Mouse (Mus musculus): Measurements from ENCODE around the gene Hrct1. TPM values are rescaled to one million over a fixed set of nuclear protein-coding genes. Genes with fewer than 3 reads are reported as not detected.

Gene Hrct1
- polyA plus RNA-seq (2016; fragmentation: Nextera tagmentation; extraction: Ambion mirVana), result 0.53 and 0.92 TPM in 2 replicates

DNA sequence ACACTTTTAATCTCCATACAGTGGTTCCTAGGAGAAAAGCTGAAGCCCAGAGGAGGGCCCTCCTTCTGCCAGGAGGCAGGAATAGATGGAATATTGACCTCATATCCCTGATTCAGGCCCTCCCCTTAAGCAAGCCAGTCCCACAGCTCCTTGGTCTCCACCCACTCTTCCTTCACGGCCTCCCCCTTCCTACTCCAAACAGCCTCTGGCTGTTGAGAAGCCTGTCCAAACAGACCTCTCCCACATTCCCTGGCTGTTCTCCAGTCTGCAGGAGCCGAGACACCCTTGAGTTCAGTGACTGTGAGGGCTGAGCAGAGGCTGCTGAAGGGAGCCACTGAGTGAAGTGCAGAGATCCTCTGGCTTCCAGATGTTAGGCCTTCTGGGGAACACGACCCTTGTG, at the start of gene Hrct1:
Hrct1 (plus strand) TSS at position 194 of the 400 bp plus-strand sequence.
- 33% methylated on average over 3 of the region's 3 CpGs for WGBS
- Histone ChIP-seq H3K9me3 (no peaks in the 10 kb centered on the region), H3K27ac (peak within 1 kb of the TSS; percentile 85), H3K36me3 (no peaks in the 10 kb centered on the region), H3K4me3 (no peak within 1 kb of the TSS), H3K27me3 (ENCODE audit: insufficient read depth, poor library complexity, severe bottlenecking) (no peaks in the 10 kb centered on the region), H3K4me1 (peaks cover 57% of the 10 kb centered on the region)
- DNase-seq (ENCODE audit: low spot score), result no peak

DNA sequence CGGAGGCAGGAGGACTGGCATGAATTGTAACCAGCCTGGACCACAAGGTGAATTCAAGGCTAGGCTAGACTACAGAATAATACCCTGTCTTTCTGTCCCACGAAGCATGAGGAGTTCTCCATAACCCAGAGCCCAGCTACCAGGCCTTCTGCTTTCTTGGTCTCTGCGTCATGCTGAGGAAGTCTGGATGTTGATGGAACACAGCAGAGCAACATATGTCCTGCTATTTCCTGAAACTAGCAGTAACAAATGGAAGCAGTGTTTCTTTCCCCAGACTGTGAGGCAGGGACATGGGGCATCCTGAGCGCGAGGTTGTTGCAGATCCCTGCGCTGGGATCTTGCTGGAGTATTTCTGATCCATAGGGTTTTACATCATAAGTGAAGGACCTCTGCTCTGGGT, 48.4 kb upstream of the Hrct1 start:
- WGBS, result 86% methylated on average over 6 of the region's 6 CpGs
- no peak for DNase-seq (ENCODE audit: low spot score)
- no peak overlapping the region for H3K27ac ChIP-seq
- no peaks in the 10 kb centered on the region for H3K27me3 ChIP-seq (ENCODE audit: insufficient read depth, poor library complexity, severe bottlenecking)
- peaks cover 14% of the 10 kb centered on the region for H3K4me1 ChIP-seq
- peaks cover 30% of the 10 kb centered on the region for H3K36me3 ChIP-seq
- H3K9me3 ChIP-seq, result no peaks in the 10 kb centered on the region
- no peak overlapping the region for H3K4me3 ChIP-seq

DNA sequence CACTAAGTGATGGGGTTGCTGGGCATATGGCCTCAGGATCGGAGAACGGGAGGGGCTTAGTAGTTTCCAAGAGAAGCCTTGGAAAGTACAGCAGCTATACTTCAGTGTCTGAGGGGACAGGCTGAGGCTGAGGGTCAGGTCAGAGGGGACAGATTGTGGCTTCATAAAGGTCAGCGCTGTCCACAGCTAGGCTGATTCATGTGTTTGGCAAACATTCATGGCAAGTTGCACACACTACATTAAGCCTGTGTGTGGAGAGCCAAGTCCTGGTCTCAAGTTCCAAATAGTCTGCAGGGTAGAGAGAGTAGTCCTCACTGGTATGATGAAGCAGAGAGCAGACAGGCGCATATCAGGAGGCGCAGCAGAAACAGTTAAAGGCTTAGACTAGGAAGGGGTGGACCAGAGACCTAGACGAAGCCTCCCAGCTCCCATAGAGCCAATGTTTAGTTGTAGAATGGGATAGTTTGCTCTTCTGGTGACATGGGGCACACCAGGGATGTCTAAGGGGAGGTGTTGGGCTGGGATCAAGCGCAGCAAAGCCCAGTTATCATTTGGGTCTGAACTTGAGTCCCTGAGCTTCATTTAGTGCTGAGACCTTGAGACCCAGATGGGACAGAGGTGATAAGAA, 47.5 kb upstream of the Hrct1 start:
- WGBS, result 84% methylated on average over 7 of the region's 7 CpGs
- peaks cover 27% of the 10 kb centered on the region for H3K36me3 ChIP-seq
- peaks cover 8% of the 10 kb centered on the region for H3K4me1 ChIP-seq
- H3K9me3 ChIP-seq, result no peaks in the 10 kb centered on the region
- no peaks in the 10 kb centered on the region for H3K27me3 ChIP-seq (ENCODE audit: insufficient read depth, poor library complexity, severe bottlenecking)
- DNase-seq (ENCODE audit: low spot score), result no peak
- no peak overlapping the region for H3K27ac ChIP-seq
- H3K4me3 ChIP-seq, result no peak overlapping the region

DNA sequence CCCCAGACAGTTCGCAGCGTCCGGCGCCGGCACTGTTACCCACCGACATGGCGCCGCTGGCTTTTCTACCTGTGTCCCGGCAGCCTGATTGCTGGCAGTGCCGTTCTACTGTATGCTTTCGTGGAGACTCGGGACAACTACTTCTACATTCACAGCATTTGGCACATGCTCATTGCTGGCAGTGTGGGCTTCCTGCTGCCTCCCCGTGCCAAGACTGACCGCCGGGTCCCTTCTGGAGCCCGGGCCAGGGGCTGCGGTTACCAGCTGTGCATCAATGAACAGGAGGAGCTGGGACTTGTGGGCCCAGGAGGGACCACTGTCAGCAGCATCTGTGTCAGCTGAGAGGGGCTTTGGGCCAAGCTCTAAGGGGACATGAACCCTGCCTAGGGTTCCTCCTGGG, 37.0 kb upstream of the Hrct1 start:
- 93% methylated on average over 17 of the region's 17 CpGs for WGBS
- H3K4me3 ChIP-seq, result no peak overlapping the region
- DNase-seq (ENCODE audit: low spot score), result no peak
- no peaks in the 10 kb centered on the region for H3K9me3 ChIP-seq
- peaks cover 15% of the 10 kb centered on the region for H3K27me3 ChIP-seq (ENCODE audit: insufficient read depth, poor library complexity, severe bottlenecking)
- peaks cover 25% of the 10 kb centered on the region for H3K36me3 ChIP-seq
- H3K4me1 ChIP-seq, result peaks cover 19% of the 10 kb centered on the region
- H3K27ac ChIP-seq, result no peak overlapping the region

DNA sequence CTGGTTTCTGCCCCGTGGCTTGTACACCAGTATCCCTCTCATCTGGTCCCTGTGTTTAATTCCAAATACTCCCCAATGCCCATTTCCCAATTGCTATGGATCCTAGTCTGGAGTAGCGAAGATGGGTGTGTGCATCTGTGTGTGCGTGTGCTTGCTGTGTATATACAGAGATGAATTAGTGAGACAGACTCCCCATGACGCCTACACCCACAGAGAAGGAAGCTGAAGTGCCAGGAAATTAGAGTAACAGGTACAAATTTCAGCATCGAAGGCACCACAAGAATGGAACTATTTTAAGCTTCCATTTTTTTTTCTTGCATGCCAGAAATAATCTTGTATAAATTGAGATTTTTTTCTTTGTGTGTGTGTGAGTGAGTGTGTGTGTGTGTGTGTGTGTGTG, 36.0 kb upstream of the Hrct1 start:
- no peak for DNase-seq (ENCODE audit: low spot score)
- WGBS, result 68% methylated on average over 5 of the region's 5 CpGs
- Histone ChIP-seq H3K4me3 (no peak overlapping the region), H3K27me3 (ENCODE audit: insufficient read depth, poor library complexity, severe bottlenecking) (peaks cover 15% of the 10 kb centered on the region), H3K4me1 (peaks cover 26% of the 10 kb centered on the region), H3K27ac (no peak overlapping the region), H3K36me3 (peaks cover 15% of the 10 kb centered on the region; the same call in 1 of the 2 replicates), H3K9me3 (no peaks in the 10 kb centered on the region)

DNA sequence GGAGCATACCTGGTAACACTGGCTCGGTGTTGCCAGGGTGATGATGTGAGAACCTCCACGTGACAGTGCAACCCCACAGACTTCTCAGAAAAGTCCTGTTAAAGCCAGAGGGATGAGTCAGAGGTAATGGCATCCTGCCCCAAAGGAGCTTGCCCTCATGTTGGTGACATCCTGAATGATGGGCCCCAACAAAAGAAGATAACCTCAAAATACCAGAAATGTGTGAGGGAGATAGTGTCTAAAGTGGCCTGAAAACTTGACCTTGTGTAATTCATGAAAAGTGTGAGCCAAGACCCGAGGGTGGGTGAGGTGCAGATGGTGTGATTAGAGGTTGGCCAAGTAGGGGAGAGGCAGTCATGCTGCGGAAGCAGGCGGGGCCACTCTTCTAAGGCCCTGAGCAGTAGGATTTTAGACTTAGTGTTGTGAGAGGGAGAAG, 33.2 kb upstream of the Hrct1 start:
- peaks cover 32% of the 10 kb centered on the region for H3K4me1 ChIP-seq
- H3K27ac ChIP-seq, result no peak overlapping the region
- H3K9me3 ChIP-seq, result no peaks in the 10 kb centered on the region
- WGBS, result 47% methylated on average over 5 of the region's 5 CpGs
- 0 out of 2 replicates have a peak, but pooled peaks cover 8% of the 10 kb centered on the region for H3K36me3 ChIP-seq
- H3K27me3 ChIP-seq (ENCODE audit: insufficient read depth, poor library complexity, severe bottlenecking), result peaks cover 15% of the 10 kb centered on the region
- no peak overlapping the region for H3K4me3 ChIP-seq
- no peak for DNase-seq (ENCODE audit: low spot score)

GRCm38 (mm10) chr4:43694439-43695248, 32.3 kb upstream of the Hrct1 start:
- Histone ChIP-seq H3K27ac (peak overlapping the region; percentile 73), H3K27me3 (ENCODE audit: insufficient read depth, poor library complexity, severe bottlenecking) (peaks cover 12% of the 10 kb centered on the region), H3K4me3 (no peak overlapping the region), H3K9me3 (no peaks in the 10 kb centered on the region), H3K36me3 (0 out of 2 replicates have a peak, but pooled peaks cover 6% of the 10 kb centered on the region), H3K4me1 (peaks cover 32% of the 10 kb centered on the region)
- DNase-seq (ENCODE audit: low spot score), result no peak
- WGBS, result 70% methylated on average over 1 of the region's 1 CpGs

- Histone ChIP-seq H3K9me3 (no peaks in the 10 kb centered on the region), H3K36me3 (0 out of 2 replicates have a peak, but pooled peaks cover under 1% of the 10 kb centered on the region), H3K4me3 (no peak overlapping the region), H3K27me3 (ENCODE audit: insufficient read depth, poor library complexity, severe bottlenecking) (peaks cover 6% of the 10 kb centered on the region; the same call in 1 of the 2 replicates), H3K27ac (peak overlapping the region; percentile 73), H3K4me1 (peaks cover 32% of the 10 kb centered on the region)
- DNase-seq (ENCODE audit: low spot score), result no peak
- WGBS, result 20% methylated on average over 9 of the region's 9 CpGs
Measured at GRCm38 (mm10) chr4:43695249-43695671, 31.7 kb upstream of the Hrct1 start.

GRCm38 (mm10) chr4:43696561-43696960, 30.4 kb upstream of the Hrct1 start:
- no peaks in the 10 kb centered on the region for H3K27me3 ChIP-seq (ENCODE audit: insufficient read depth, poor library complexity, severe bottlenecking)
- H3K9me3 ChIP-seq, result no peaks in the 10 kb centered on the region
- no peak overlapping the region for H3K4me3 ChIP-seq
- no peak overlapping the region for H3K27ac ChIP-seq
- peaks cover 32% of the 10 kb centered on the region for H3K4me1 ChIP-seq
- DNase-seq (ENCODE audit: low spot score), result no peak
- 89% methylated on average over 13 of the region's 13 CpGs for WGBS
- H3K36me3 ChIP-seq, result no peaks in the 10 kb centered on the region

DNA sequence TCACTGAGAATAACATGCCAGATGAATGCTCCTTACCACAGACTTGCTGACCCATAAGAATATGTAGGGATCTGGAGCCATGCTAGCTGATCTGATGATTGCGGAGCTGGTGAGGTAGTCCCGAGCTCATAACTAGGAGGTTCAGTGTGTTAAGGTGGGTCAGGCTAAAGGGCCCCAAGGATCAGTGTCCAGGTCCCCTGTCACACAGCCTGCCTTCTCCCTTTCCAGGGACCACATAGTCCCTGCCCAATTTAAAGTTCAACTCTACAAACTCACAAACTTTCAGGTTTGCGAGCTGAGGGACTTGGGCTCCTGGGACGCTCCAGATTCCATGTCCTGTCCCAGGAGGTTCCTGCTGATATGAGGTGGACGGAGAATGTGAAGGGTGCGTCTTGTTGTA, 26.3 kb upstream of the Hrct1 start, which contains the start of gene Olfr70:
Olfr70 (minus strand) TSS at position 101 of the 400 bp plus-strand sequence.
- Histone ChIP-seq H3K27ac (no peak within 1 kb of the TSS), H3K4me3 (no peak within 1 kb of the TSS), H3K36me3 (no peaks in the 10 kb centered on the region), H3K9me3 (no peaks in the 10 kb centered on the region), H3K27me3 (ENCODE audit: insufficient read depth, poor library complexity, severe bottlenecking) (peaks cover 5% of the 10 kb centered on the region), H3K4me1 (peaks cover 15% of the 10 kb centered on the region; the same call in 1 of the 2 replicates)
- WGBS, result 80% methylated on average over 6 of the region's 6 CpGs
- DNase-seq (ENCODE audit: low spot score), result no peak

DNA sequence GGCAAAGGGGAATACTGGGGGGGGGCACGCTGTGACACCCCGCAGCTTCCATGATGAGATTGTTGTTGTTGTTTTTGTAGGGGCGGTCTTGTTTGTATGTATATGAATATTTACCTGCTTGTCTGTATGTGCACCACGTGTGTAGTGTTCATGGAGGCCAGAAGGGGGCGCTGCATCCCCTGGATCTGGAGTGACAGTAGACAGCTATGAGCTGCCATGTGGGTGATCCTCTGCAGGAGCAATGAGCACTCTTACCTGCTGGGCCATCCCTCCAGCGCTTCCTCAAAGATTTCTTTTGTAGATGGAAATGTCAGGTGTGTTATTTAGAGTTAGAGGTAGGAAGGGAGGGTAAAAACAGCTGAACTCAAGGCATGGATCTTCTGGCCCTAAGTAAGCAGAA, 23.5 kb upstream of the Hrct1 start:
- Histone ChIP-seq H3K27ac (no peak overlapping the region), H3K4me3 (no peak overlapping the region), H3K36me3 (no peaks in the 10 kb centered on the region), H3K27me3 (ENCODE audit: insufficient read depth, poor library complexity, severe bottlenecking) (peaks cover 29% of the 10 kb centered on the region), H3K9me3 (no peaks in the 10 kb centered on the region), H3K4me1 (peaks cover 13% of the 10 kb centered on the region; the same call in 1 of the 2 replicates)
- 69% methylated on average over 6 of the region's 6 CpGs for WGBS
- no peak for DNase-seq (ENCODE audit: low spot score)

DNA sequence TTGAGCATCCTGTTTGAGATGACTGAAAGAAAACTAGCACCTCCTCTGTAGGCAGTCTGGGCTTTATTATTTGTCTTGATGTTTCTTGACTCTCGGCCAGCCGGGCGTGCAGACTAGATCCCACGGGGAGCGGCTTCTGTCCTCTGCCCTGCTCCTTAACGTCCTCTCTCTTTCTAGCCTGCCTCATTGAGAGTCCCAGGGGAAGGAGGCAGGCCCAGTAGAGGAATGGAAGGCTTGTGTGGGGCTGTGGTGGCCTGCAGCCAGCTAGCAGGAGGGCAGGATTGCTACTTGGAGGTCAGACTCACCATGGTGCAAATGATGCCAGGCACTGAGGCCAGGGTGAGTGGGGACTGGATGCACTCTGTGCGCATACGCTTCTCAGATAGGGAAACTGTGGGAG, 23.1 kb upstream of the Hrct1 start:
- no peak overlapping the region; the same call in 1 of the 2 replicates for H3K27ac ChIP-seq
- no peaks in the 10 kb centered on the region for H3K9me3 ChIP-seq
- no peaks in the 10 kb centered on the region for H3K36me3 ChIP-seq
- no peak for DNase-seq (ENCODE audit: low spot score)
- peaks cover 13% of the 10 kb centered on the region; the same call in 1 of the 2 replicates for H3K4me1 ChIP-seq
- H3K27me3 ChIP-seq (ENCODE audit: insufficient read depth, poor library complexity, severe bottlenecking), result peaks cover 30% of the 10 kb centered on the region
- 86% methylated on average over 8 of the region's 8 CpGs for WGBS
- H3K4me3 ChIP-seq, result no peak overlapping the region

- whole genome bisulfite sequencing, result 83% methylated on average over 13 of the region's 13 CpGs
- H3K4me1 ChIP-seq, result peaks cover 13% of the 10 kb centered on the region; the same call in 1 of the 2 replicates
- H3K4me3 ChIP-seq, result no peak overlapping the region
- H3K9me3 ChIP-seq, result no peaks in the 10 kb centered on the region
- H3K27me3 ChIP-seq (ENCODE audit: insufficient read depth, poor library complexity, severe bottlenecking), result peaks cover 30% of the 10 kb centered on the region
- H3K27ac ChIP-seq, result no peak overlapping the region
- DNase-seq (ENCODE audit: low spot score), result no peak
- H3K36me3 ChIP-seq, result no peaks in the 10 kb centered on the region
Measured at GRCm38 (mm10) chr4:43705991-43706390, 21.0 kb upstream of the Hrct1 start.
